Mouse (Mus musculus): ENCODE results near the gene Fbxo45.

Gene Fbxo45

GRCm38 (mm10) chr16:32204902-32205301, 42.1 kb downstream of the Fbxo45 start:
- DNase-seq (ENCODE audit: low read depth, low spot score), result no peak

DNA sequence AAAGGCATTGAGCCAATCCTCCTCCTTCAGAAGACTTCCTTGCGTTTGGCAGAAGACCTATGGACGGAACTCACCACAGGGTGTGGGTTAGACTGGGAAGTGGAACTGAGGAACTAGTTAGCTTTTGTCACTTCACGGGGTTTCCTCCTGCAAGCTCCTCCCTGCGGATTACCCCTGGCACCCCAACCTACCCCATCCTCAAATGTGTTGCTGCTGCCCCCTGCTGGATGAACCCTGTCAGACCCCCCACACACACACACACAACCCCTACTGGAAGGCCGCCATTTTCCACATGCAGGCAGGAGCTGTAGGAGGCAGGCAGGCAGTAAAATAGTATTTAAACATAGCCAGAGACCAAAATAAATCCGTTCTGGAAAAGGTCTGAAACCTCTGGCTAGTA, 44.3 kb downstream of the Fbxo45 start:
- no peak for DNase-seq (ENCODE audit: low read depth, low spot score)

- DNase-seq (ENCODE audit: low read depth, low spot score), result no peak
Measured at GRCm38 (mm10) chr16:32201004-32201325, 46.0 kb downstream of the Fbxo45 start.

GRCm38 (mm10) chr16:32200256-32201003, 46.5 kb downstream of the Fbxo45 start:
- DNase-seq (ENCODE audit: low read depth, low spot score), result no peak

DNA sequence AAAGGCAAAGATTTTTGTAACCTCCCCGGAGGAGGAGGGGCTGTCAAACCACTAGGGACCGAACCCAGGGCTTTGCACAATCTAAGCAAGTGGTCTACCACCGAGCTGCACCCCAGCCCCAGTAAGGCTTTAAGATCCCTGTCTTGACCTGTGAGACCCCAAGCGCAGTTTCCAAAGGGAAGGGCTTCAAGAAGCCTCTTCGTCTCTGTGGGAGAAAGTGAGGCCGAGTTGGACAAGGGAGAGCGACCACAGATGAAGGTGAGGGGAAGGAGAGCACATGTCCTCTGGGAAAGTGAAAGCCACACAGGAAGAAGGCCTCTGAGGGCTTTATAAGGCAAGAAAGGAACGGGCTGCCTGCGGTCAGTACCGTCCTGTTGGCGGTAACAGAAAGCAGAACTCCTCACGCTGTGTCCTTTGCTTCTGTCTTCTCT, 56.9 kb downstream of the Fbxo45 start:
- no peak for DNase-seq (ENCODE audit: low read depth, low spot score)

- peak; percentile 22 for DNase-seq (ENCODE audit: low read depth, low spot score)
Measured at GRCm38 (mm10) chr16:32189109-32189508, 57.8 kb downstream of the Fbxo45 start.

GRCm38 (mm10) chr16:32186056-32186455, 60.9 kb downstream of the Fbxo45 start:
- DNase-seq (ENCODE audit: low read depth, low spot score), result no peak
